8 mouse cellular contexts compared by ENCODE assay signal in the genomic region with DNA sequence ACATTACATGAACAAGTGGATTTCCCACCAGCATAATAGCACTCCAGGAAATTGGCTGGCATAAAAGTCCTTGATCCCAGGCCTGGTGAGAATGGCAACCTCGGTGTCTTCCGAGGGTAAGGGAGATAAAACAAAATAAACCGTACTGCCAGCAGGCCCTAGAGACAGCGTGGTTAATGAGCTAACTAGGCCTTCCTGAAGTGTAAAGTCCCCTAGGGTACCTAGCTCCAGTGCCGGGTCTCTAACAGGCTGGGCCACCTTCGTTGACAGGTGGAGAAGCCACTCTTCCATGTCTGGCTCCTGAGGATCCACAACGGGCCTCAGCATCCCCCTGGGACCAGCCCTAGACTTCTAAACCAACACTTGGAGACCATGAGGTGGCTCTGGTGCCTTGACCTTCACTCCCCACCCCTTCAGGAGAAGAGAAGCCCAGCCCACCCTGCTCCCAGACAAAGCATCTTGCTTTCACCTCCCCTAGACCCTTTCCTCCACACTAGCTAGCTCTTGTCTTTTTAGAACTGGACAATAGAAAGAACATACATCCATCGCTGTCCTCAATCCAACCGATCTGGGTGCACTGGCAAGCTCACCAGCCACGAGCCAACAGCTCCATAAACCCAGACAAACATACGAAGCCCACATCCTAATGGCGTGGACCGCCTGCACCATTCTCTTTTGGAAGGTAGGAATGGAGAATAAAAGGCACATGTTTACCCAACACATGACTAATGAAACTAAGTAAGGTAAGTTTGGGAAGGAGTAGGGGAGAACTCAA. TPM values are rescaled to one million over a fixed set of nuclear protein-coding genes. Genes with fewer than 3 reads are reported as not detected.
DNase-seq lines count a peak whose midpoint lies in the region; ATAC-seq lines count a peak whose summit lies in the region.
"Had no signal": no experiment of that assay in that cellular context is flagged by ENCODE, and none has a peak within 500 bp of the region (broad histone marks: within the 10 kb centered on the region; RNA-seq: fewer than 3 reads in every experiment).

No protein-coding gene starts in this region.

- peaks cover 50% of the 10 kb centered on the region for H3K4me1 ChIP-seq in kidney, embryonic 15.5 days
- peaks cover 22% of the 10 kb centered on the region for H3K4me1 ChIP-seq in embryonic facial prominence, embryonic 15.5 days
- H3K4me1 ChIP-seq in hindbrain, embryonic 15.5 days (replicated peaks), result peaks cover 50% of the 10 kb centered on the region
- H3K4me1 ChIP-seq in neural tube, embryonic 15.5 days, result peaks cover 55% of the 10 kb centered on the region

- H3K9ac ChIP-seq in kidney, embryonic 15.5 days, result peak overlapping the region; percentile 33
- no peak overlapping the region for H3K9ac ChIP-seq in embryonic facial prominence, embryonic 15.5 days
- peak overlapping the region; percentile 98 for H3K9ac ChIP-seq in hindbrain, embryonic 15.5 days
- H3K9ac ChIP-seq in neural tube, embryonic 15.5 days (replicated peaks), result peak overlapping the region; percentile 53

- no peak for DNase-seq in kidney, postnatal 14 days
- DNase-seq in thymus, postnatal 10 days (ENCODE audit: low spot score in 2 of 2), result no peak
- DNase-seq in frontal cortex, postnatal 14 days (ENCODE audit: low spot score in 2 of 2), result no peak
- DNase-seq: left cerebral cortex, postnatal 4 days had no signal

- peak overlapping the region; percentile 76 for H3K4me2 ChIP-seq in kidney, embryonic 15.5 days
- peak overlapping the region; percentile 32 for H3K4me2 ChIP-seq in embryonic facial prominence, embryonic 15.5 days (replicated peaks)
- peak overlapping the region; percentile 95 for H3K4me2 ChIP-seq in hindbrain, embryonic 15.5 days
- peak overlapping the region; percentile 87 for H3K4me2 ChIP-seq in neural tube, embryonic 15.5 days

- peaks cover 5% of the 10 kb centered on the region; the same call in 1 of the 2 replicates for H3K36me3 ChIP-seq in kidney, embryonic 15.5 days
- no peaks in the 10 kb centered on the region for H3K36me3 ChIP-seq in embryonic facial prominence, embryonic 15.5 days
- no peaks in the 10 kb centered on the region for H3K36me3 ChIP-seq in hindbrain, embryonic 15.5 days
- H3K36me3 ChIP-seq in neural tube, embryonic 15.5 days, result no peaks in the 10 kb centered on the region

- H3K27ac ChIP-seq in kidney, embryonic 15.5 days, result peak overlapping the region; percentile 75
- no peak overlapping the region for H3K27ac ChIP-seq in embryonic facial prominence, embryonic 15.5 days (replicated peaks)
- peak overlapping the region; percentile 100 for H3K27ac ChIP-seq in hindbrain, embryonic 15.5 days (replicated peaks)
- peak overlapping the region; percentile 83 for H3K27ac ChIP-seq in neural tube, embryonic 15.5 days (replicated peaks)

- H3K4me3 ChIP-seq in kidney, embryonic 15.5 days (replicated peaks), result peak overlapping the region; percentile 59
- no peak overlapping the region for H3K4me3 ChIP-seq in embryonic facial prominence, embryonic 15.5 days (replicated peaks)
- H3K4me3 ChIP-seq in hindbrain, embryonic 15.5 days, result peak overlapping the region; percentile 89
- H3K4me3 ChIP-seq in neural tube, embryonic 15.5 days (replicated peaks), result peak overlapping the region; percentile 35

- ATAC-seq in kidney, embryonic 15.5 days (replicated peaks; ENCODE audit: low FRiP score), result no peak
- peak; percentile 31; the same call in 1 of the 2 replicates for ATAC-seq in embryonic facial prominence, embryonic 15.5 days (ENCODE audit: insufficient number of reproducible peaks, low FRiP score, low TSS enrichment, low read depth)
- ATAC-seq in hindbrain, embryonic 15.5 days (ENCODE audit: low FRiP score, low read depth), result no peak
- ATAC-seq in neural tube, embryonic 15.5 days (ENCODE audit: low FRiP score), result peak; percentile 12; the same call in 1 of the 2 replicates

- H3K27me3 ChIP-seq in kidney, embryonic 15.5 days, result peaks cover 38% of the 10 kb centered on the region; the same call in 1 of the 2 replicates
- peaks cover 34% of the 10 kb centered on the region for H3K27me3 ChIP-seq in embryonic facial prominence, embryonic 15.5 days
- no peaks in the 10 kb centered on the region for H3K27me3 ChIP-seq in hindbrain, embryonic 15.5 days
- H3K27me3 ChIP-seq in neural tube, embryonic 15.5 days (replicated peaks), result no peaks in the 10 kb centered on the region

- no peaks in the 10 kb centered on the region for H3K9me3 ChIP-seq in kidney, embryonic 15.5 days (replicated peaks)
- no peaks in the 10 kb centered on the region for H3K9me3 ChIP-seq in embryonic facial prominence, embryonic 15.5 days (replicated peaks)
- H3K9me3 ChIP-seq in hindbrain, embryonic 15.5 days, result no peaks in the 10 kb centered on the region
- no peaks in the 10 kb centered on the region for H3K9me3 ChIP-seq in neural tube, embryonic 15.5 days (replicated peaks)

- 38% methylated on average over 13 of the region's 13 CpGs for WGBS in kidney, embryonic 15.5 days
- 43% methylated on average over 13 of the region's 13 CpGs for WGBS in embryonic facial prominence, embryonic 15.5 days
- 20% methylated on average over 13 of the region's 13 CpGs for WGBS in hindbrain, embryonic 15.5 days
- 20% methylated on average over 13 of the region's 13 CpGs for WGBS in neural tube, embryonic 15.5 days

RNA-seq across cellular contexts. Expression of gene Meis1, which starts 10.0 kb away (rescaled TPM):
- polyA plus RNA-seq in kidney, embryonic 15.5 days (2015; fragmentation: Nextera tagmentation; extraction: Ambion mirVana), result 118 and 130 TPM in 2 replicates
- 48.3 and 52.1 TPM in 2 replicates for polyA plus RNA-seq in embryonic facial prominence, embryonic 15.5 days (2015; fragmentation: Nextera tagmentation; extraction: Ambion mirVana)
- polyA plus RNA-seq in hindbrain, embryonic 15.5 days (2015; fragmentation: Nextera tagmentation; extraction: Ambion mirVana), result 159 and 178 TPM in 2 replicates
- 156 and 166 TPM in 2 replicates for polyA plus RNA-seq in neural tube, embryonic 15.5 days (2015; fragmentation: Nextera tagmentation; extraction: Ambion mirVana)

Comparison
In these comparisons a context has a peak if more than half of its experiments do, and no peak if none do; other contexts are left out.
1. ATAC-seq: peak in embryonic facial prominence, embryonic 15.5 days (single experiment) and neural tube, embryonic 15.5 days (single experiment); none in kidney, embryonic 15.5 days (single experiment) and hindbrain, embryonic 15.5 days (single experiment).
2. H3K4me2 ChIP-seq: peak in every context shown above with its lines; median percentile 95 in hindbrain, embryonic 15.5 days; 87 in neural tube, embryonic 15.5 days; 76 in kidney, embryonic 15.5 days; 32 in embryonic facial prominence, embryonic 15.5 days.